Mouse (Mus musculus) heart, postnatal 0 days (tissue): Measurements from ENCODE around the gene Gcn1l1. TPM values are rescaled to one million over a fixed set of nuclear protein-coding genes. Genes with fewer than 3 reads are reported as not detected.

Source experiments
- ATAC-seq: fragments of 200-750 bp; cut with Nextera tagmentation; 2 replicates; pipeline ENCODE4 v1.8.0; 2017; ENCODE audit warnings: low read depth, moderate number of reproducible peaks, moderate library complexity; ENCODE audit not compliant: insufficient read depth
- DNase-seq: peaks from one replicate; pipeline ENCODE4 v3.0.0-alpha.2; 2016; ENCODE audit warnings: low spot score
- H3K27ac ChIP-seq: fragments of 300-500 bp; sonication (generic); 2 replicates; pipeline ENCODE4 v1.5.1; 2014; ENCODE audit warnings: low read depth, mild to moderate bottlenecking
- H3K27me3 ChIP-seq: fragments of 300-500 bp; sonication (generic); 2 replicates; pipeline ENCODE4 v1.6.1; 2014; ENCODE audit warnings: low read length, mixed read lengths; ENCODE audit not compliant: control insufficient read depth, insufficient read depth
- H3K36me3 ChIP-seq: fragments of 300-500 bp; sonication (generic); replicated peaks from 2 replicates; pipeline ENCODE4 v1.6.1; 2014; ENCODE audit warnings: low read length, mixed read lengths; ENCODE audit not compliant: control insufficient read depth, insufficient read depth
- H3K4me1 ChIP-seq: fragments of 300-500 bp; sonication (generic); 2 replicates; pipeline ENCODE4 v1.6.1; 2014; ENCODE audit warnings: antibody characterized with exemption; ENCODE audit not compliant: control insufficient read depth, insufficient read depth
- H3K4me2 ChIP-seq: fragments of 300-500 bp; sonication (generic); 2 replicates; pipeline ENCODE4 v1.6.1; 2014; ENCODE audit warnings: low read depth, mild to moderate bottlenecking, low read length, moderate library complexity
- H3K4me3 ChIP-seq: fragments of 300-500 bp; sonication (generic); 2 replicates; pipeline ENCODE4 v1.5.1; 2014; ENCODE audit warnings: low read depth, low read length
- H3K9ac ChIP-seq: fragments of 300-500 bp; sonication (generic); replicated peaks from 2 replicates; pipeline ENCODE4 v1.6.1; 2014; ENCODE audit warnings: low read depth, low read length, mixed read lengths
- H3K9me3 ChIP-seq: fragments of 300-500 bp; sonication (generic); replicated peaks from 2 replicates; pipeline ENCODE4 v1.6.1; 2016; ENCODE audit warnings: low read length; ENCODE audit not compliant: control insufficient read depth
- CTCF ChIP-seq: IDR thresholded peaks from 2 replicates; pipeline ENCODE4 v1.5.1; 2016; ENCODE audit warnings: antibody characterized with exemption, control low read depth, low read depth
- EP300 ChIP-seq: IDR thresholded peaks from 2 replicates; pipeline ENCODE4 v1.6.1; 2016; ENCODE audit warnings: antibody characterized with exemption, low read depth
- whole genome bisulfite sequencing: fragments of 180-500 bp; shearing (Covaris S2); extraction: QIAGEN DNeasy Blood & Tissue Kit; methylation state at CpG from one replicate; pipeline ENCODE4 v1.1.7; 2014; 5-methylcytosine and 5-hydroxymethylcytosine counted together
- polyA plus RNA-seq: library from polyadenylated mRNA; unstranded; fragments of >200 nt; fragmentation: Nextera tagmentation; extraction: Ambion mirVana; gene quantifications from 2 replicates; pipeline ENCODE4 v1.2.1, GENCODE M21; 2015
- total RNA-seq: library from RNA; depleted of rRNA; stranded (reverse); fragments of >200 nt; gene quantifications from 2 replicates; pipeline ENCODE4 v1.2.3, GENCODE M21; 2014; ENCODE audit warnings: low replicate concordance

Gene Gcn1l1
- total and polyA plus RNA-seq, 2 experiments from 2014 or later, result 13.6 to 38.3 TPM

- peaks cover 8% of the 10 kb centered on the region; the same call in 1 of the 2 replicates for H3K4me1 ChIP-seq
- 82% methylated on average over 14 of the region's 14 CpGs for WGBS
- peaks cover 46% of the 10 kb centered on the region for H3K36me3 ChIP-seq
- DNase-seq (no peak), ATAC-seq (no peak)
- no peak overlapping the region for H3K4me3 ChIP-seq
- no peaks in the 10 kb centered on the region for H3K27me3 ChIP-seq
- no peak overlapping the region for H3K9ac ChIP-seq
- H3K9me3 ChIP-seq, result no peaks in the 10 kb centered on the region
- no peak for TF ChIP-seq CTCF
- TF ChIP-seq EP300, result no peak
- no peak overlapping the region for H3K27ac ChIP-seq
- H3K4me2 ChIP-seq, result no peak overlapping the region
Measured at GRCm38 (mm10) chr5:115558182-115558794, 6.8 kb upstream of the Gcn1l1 start.

DNA sequence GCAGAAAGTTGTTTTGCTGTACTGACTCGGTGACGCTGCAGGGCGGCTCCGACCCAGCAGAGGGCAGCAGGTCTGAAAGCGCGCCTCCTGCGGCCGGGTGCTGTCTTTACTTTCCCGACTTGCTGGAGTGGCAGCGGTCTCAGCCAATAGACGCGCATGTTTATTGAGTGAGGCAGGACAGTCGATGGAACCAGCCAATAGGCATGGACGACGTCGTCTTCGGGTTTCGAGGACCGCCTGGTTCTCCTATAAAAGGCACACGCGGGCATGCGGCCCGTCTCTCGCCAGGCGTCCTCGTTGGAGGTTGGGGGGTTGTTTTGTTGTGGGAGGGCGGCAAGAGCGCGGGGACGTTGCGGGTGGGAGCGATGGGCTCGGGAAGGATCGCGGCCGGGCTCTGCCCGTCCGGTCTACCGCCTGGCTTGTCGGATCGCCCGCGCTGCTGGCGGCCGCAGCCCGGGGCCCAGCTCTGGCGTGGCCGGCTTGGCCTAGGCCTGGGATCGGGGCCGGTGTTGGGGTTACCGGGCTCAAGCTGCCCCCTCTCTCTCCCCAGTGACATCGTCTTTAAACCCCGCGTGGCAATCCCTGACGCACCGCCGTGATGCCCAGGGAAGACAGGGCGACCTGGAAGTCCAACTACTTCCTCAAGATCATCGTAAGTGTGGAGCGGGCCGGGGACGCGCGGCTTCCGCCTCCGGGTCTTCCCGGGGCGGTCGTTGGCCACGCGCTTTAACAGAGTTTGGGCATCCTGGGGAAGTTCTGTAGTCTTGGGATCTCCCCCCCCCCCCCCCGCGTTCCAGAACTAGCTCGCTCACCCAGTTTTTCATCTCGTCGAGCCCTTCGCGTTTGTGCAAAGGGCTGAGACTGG lies 5.6 kb upstream of the Gcn1l1 start, which contains the start of gene Rplp0:
TSS of gene Rplp0 (plus strand) at position 231 of the 865 bp plus-strand sequence.
- whole genome bisulfite sequencing, result under 1% methylated on average over 78 of the region's 78 CpGs
- peak within 1 kb of the TSS; percentile 92 for H3K4me3 ChIP-seq
- DNase-seq (peak; percentile 97), ATAC-seq (peak; percentile 98)
- peaks cover 8% of the 10 kb centered on the region; the same call in 1 of the 2 replicates for H3K4me1 ChIP-seq
- TF ChIP-seq EP300 (peak; percentile 72; the same call in 1 of the 2 replicates), CTCF (peak; percentile 99)
- H3K9ac ChIP-seq, result peak within 1 kb of the TSS; percentile 95
- H3K27me3 ChIP-seq, result no peaks in the 10 kb centered on the region
- peak within 1 kb of the TSS; percentile 88 for H3K27ac ChIP-seq
- peak within 1 kb of the TSS; percentile 90 for H3K4me2 ChIP-seq
- H3K9me3 ChIP-seq, result no peaks in the 10 kb centered on the region
- H3K36me3 ChIP-seq, result peaks cover 42% of the 10 kb centered on the region

DNA sequence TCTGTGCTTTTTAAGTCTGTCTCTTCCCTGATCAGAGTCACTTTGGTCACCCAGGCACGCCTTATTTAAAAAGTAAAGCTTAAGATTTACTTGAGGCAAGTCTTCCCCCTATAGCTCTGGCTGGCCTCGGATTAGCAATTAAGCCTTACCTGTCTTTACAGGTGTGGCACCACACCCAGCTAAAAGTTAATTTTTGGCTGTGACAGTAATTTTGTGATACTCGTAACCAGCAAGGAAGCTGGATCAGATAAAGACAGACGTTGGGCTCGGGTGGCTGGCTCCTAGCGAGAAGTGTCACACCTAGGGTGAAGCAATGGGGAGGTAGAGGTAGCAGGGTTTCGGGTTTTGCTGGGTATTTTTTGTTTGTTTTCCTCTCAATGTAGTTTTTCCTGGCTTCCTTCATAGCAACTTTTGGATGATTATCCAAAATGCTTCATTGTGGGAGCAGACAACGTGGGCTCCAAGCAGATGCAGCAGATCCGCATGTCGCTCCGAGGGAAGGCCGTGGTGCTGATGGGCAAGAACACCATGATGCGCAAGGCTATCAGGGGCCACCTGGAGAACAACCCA lies 4.6 kb upstream of the Gcn1l1 start:
- Histone ChIP-seq H3K4me1 (peaks cover 12% of the 10 kb centered on the region; the same call in 1 of the 2 replicates), H3K27me3 (no peaks in the 10 kb centered on the region), H3K36me3 (peaks cover 33% of the 10 kb centered on the region), H3K4me2 (peak overlapping the region; percentile 90), H3K9ac (peak overlapping the region; percentile 95), H3K9me3 (no peaks in the 10 kb centered on the region), H3K4me3 (peak overlapping the region; percentile 92), H3K27ac (no peak overlapping the region)
- DNase-seq, result no peak
- ATAC-seq, result no peak
- 33% methylated on average over 13 of the region's 13 CpGs for WGBS
- TF ChIP-seq CTCF (no peak), EP300 (no peak)

DNA sequence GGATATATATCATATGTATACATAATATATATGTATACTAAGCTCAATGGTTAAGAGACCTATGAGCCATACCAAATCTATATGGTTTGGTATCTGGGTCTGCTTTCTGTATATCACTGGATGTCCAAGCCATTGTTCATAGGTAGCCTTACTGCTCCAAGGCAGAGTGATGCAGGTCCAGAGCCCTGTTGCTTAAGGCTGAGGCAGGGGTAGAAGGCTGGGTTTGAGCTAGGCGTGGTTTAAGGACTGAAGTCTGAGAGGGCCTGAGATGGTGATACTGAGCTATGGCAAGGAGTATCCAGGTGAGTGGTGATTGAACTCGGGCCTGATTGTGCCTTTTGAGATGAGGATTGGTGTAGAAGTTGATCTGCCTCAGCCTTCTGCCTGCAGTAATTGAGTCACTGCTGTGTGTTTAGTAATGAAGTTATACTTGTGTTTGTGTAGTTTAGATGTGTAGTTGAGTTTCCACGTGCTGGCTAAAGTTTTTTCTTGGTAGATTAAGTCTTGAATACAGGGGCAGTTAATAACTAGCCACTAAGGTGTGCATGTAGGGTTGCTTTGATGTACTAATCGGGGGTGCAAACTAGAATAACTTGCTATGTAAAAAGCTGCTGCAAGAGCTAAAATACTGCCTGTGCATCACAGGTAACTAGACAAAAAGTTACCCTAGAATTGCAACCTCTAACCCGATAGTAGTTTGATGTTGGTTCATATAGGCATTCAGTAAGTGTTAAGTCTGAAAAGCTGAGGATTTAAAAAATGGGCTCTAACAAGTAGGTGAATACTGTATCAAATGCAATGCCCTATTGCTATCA lies 1.1 kb upstream of the Gcn1l1 start:
- peak overlapping the region; percentile 94; the same call in 1 of the 2 replicates for H3K9ac ChIP-seq
- H3K9me3 ChIP-seq, result no peaks in the 10 kb centered on the region
- TF ChIP-seq CTCF (no peak), EP300 (no peak)
- no peak overlapping the region for H3K4me3 ChIP-seq
- no peaks in the 10 kb centered on the region for H3K27me3 ChIP-seq
- peaks cover 20% of the 10 kb centered on the region for H3K4me1 ChIP-seq
- no peak for ATAC-seq
- WGBS, result 46% methylated on average over 5 of the region's 5 CpGs
- no peak overlapping the region for H3K4me2 ChIP-seq
- H3K27ac ChIP-seq, result no peak overlapping the region
- no peak for DNase-seq
- H3K36me3 ChIP-seq, result peaks cover 33% of the 10 kb centered on the region

- TF ChIP-seq EP300, result no peak
- TF ChIP-seq CTCF, result no peak
- Histone ChIP-seq H3K4me3 (peak overlapping the region; percentile 96), H3K27ac (peak overlapping the region; percentile 55), H3K4me1 (peaks cover 14% of the 10 kb centered on the region), H3K9ac (peak overlapping the region; percentile 94), H3K4me2 (peak overlapping the region; percentile 88), H3K9me3 (no peaks in the 10 kb centered on the region), H3K36me3 (peaks cover 35% of the 10 kb centered on the region), H3K27me3 (no peaks in the 10 kb centered on the region)
- WGBS, result 0% methylated on average over 37 of the region's 46 CpGs
- ATAC-seq (peak; percentile 24; the same call in 1 of the 2 replicates), DNase-seq (no peak)
Measured at GRCm38 (mm10) chr5:115565403-115565802, 349 bp downstream of the Gcn1l1 start.
